Mouse (Mus musculus) stomach, postnatal 0 days (tissue): ENCODE results near the gene Sh3pxd2a.

Source experiments
- CTCF ChIP-seq: IDR thresholded peaks from 2 replicates; pipeline ENCODE4 v1.5.1; 2016; ENCODE audit warnings: antibody characterized with exemption, low read depth, mild to moderate bottlenecking, moderate library complexity
- EP300 ChIP-seq: optimal IDR thresholded peaks from 2 replicates; pipeline ENCODE3; 2016; ENCODE audit warnings: antibody characterized with exemption

DNA sequence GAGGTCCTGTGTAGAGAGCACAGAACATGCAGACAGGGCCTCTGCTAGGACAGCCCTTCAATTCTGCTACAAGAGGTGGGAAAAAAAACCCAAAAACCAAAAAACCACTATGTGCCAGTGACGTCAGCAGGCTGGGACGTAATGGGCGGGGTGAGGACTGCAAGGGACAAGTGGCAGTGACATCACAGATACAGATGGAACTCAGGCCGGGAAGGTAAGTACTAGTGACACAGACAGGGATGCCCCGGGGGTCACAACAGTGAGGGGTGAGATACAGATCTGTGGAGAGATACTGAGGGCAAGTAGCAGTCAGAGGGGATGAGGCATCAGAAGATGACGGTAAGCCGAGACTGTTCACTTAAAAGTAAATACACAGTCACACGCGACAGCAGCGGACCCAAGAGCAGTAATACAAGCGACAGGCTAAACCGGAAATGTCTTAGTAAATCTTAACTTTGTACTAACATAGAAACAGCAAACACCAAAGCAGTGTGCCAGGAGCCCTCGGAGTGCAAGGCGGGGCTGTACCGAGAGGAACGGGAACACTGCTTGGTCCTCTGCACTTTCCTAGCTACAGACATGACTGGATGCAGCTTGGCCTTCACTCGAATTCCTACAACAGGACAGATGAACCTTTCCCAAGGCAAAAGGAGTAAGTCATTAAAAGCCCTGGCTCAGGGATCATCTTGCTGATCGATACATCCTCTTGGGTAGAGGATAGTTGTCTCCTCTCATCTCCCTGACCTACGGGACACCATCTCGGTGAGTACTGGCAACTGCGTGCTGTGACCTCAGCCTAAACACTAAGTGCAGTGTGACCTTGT, 48.8 kb upstream of the Sh3pxd2a start:
- TF ChIP-seq CTCF (no peak), EP300 (no peak)
